Mouse (Mus musculus): ENCODE data around the gene Ccdc153.

The Ccdc153 gene

DNA sequence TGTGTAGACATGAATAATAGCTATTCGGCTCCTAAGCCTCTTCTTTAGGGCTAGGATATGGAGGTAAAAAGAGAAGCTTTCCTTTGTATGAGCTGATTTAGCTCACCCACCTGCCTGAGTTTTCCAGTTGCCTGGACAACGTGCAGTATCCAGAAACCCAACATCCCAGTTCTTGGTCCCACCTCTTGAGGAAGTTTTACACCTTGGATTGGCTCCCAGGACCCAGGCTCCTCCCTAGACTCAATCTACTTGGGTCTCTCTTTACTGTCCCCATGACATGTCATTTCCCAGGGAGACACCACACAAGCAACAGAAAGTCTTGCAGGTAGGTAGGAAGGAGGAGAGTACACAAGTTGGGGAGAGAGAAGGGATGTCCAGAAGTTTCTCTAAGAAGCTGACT, at the start of gene Ccdc153:
Gene Ccdc153, plus strand, starts transcription at position 278 of the 400 bp plus-strand sequence.
- DNase-seq = no peak

DNA sequence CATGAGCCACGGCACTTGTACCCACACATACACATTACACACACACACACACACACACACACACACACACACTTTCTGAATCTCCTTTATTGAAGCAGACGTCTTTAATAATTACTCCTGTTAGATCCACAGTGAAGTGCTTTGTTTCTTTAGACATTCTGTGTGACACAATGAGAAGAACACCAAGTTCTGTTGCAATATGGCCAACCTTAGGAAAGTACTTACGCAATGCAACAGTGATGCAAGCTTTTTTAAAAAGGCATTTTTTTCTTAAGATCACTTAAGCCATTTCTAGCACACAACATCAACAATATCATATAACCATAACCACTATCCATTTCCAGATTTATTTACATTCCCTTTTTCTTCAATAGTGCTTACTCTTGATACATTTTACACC, 49.3 kb upstream of the Ccdc153 start:
- no peak for DNase-seq

GRCm38 (mm10) chr9:44192312-44192711, 48.2 kb upstream of the Ccdc153 start:
- no peak for DNase-seq

DNA sequence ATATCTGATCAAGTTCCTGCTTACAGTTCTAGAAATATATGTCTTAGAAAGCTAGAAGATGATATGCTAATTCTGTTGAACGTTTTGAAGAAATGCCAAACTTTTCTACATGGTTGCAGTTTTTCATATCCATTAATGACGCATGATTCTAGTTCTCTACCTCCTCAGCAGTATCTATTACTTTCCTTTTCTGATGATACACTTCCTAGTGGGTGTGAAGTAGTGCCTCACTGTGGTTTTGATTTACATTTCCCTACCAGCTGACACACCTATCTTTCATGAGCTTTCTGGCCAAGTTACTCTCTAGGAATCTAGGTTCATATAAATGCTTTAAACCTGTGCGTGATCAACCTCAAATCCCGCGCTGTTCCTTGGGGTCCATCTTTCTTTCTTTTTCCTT, 47.7 kb upstream of the Ccdc153 start:
- no peak for DNase-seq

DNA sequence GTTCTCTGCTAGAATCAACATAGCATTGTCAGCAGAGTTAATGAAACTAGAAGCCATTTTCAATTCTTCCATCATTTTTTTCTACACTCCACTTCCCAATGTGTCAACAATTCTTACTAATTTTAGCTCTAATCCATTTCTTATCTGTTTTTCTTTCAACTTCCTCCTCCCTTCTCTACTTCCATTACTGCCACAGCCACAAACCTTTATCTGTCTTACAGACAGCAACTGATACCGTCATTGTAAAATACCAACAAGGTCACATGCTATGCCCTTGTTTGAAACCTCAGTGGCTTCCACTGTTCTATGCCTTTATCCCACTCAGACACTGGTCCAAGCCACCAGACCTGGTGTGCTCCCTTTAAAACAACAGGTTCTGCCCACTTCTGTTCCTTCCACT, 46.5 kb upstream of the Ccdc153 start:
- no peak for DNase-seq

GRCm38 (mm10) chr9:44196354-44196753, 44.1 kb upstream of the Ccdc153 start:
- DNase-seq = no peak

DNA sequence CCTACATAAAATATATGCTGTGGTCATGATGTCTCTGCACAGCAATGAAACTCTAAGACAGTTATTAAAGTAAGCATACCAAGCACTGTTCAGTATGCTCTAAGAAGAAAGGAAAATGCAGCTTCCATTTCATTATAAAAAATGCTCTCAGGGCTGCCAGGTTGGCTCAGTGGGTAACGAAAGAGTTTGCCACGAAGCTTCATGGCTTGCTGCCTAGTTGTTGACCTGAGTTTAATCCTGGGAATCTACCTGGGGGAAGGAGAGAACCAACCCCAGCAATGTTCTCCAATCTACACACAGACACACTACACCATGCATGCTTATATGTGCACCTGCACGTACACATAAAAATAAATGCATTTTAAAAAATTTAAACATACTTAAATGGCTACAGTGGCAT, 41.3 kb upstream of the Ccdc153 start:
- no peak for DNase-seq

DNA sequence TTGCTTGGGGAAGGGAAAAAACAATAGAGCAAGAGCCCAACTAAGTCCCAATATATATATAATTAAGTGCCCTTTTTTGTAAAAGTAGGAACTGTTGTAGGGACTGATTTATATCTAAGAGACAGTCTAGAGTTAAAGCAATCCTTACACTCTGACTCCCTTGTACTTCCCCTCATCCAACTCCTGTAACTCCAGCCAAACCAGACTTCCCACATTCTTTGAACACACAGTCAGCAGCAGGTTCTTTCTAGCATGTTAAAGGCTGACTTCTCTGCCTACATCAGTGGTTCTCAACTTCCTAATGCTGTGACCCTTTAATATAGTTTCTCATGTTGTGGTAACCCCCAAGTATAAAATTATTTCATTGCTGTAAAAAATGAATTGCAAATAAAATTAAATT, 40.9 kb upstream of the Ccdc153 start:
- DNase-seq = no peak

DNA sequence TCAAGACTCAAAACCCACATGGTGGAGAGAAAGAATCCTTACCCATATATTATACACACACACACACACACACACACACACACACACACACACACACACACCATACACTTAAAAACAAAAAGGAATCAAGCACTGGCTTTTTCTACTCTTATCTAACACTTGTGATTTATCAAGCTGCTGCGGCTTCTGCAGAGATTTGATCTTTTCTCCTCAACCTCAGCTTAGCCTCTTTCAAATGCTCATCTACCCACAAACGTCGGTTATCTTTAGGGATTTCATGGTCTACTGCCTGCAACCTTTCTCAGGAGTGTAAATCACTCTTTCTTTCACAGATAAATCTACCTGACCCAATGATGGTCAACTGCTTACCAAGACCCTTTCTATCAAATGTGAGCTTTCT, 40.0 kb upstream of the Ccdc153 start:
- DNase-seq = no peak

- DNase-seq = no peak
Observed at GRCm38 (mm10) chr9:44207840-44208239, 32.6 kb upstream of the Ccdc153 start.

DNA sequence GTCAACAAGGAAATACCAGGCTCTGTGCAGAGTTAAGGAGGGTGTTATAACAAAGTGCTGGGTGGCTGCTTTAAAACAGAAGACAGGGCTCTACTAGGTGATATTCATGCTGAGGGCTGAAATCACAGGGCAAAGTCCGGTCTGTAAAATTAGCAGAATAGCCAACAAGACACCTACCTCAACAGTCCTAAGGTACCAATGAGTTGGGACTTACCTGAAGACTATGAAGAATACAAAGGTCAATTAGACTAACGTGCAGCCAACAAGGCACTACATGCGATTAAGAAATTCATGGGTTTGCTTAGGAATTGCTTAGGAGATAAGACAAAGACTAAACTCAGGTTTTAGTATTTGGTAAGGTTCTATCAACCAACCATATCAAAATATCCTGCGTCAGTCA, 31.1 kb upstream of the Ccdc153 start:
- no peak for DNase-seq

- DNase-seq = no peak
Observed at GRCm38 (mm10) chr9:44212406-44212805, 28.1 kb upstream of the Ccdc153 start.

- DNase-seq = no peak
Observed at GRCm38 (mm10) chr9:44213538-44213937, 26.9 kb upstream of the Ccdc153 start.

- DNase-seq = no peak
Observed at GRCm38 (mm10) chr9:44225993-44226392, 14.5 kb upstream of the Ccdc153 start.

DNA sequence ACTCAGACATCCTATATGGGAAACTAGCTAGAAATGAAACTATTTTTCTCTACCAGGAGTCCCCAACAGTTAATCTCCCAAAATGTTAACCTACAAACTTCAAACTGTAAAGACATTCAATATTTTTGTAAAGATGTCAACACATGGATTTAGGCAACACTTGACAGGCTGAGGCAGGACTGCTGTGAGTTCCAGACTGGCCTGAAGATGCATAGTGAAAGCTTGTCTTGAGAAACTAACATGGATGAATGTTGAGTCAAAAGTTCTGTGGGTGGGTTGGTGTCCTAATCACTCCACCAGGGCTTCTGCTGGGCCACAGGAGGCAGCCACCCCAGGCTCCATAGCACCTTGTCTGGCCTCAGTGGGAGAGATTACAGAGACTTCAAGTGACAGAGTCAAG, 8.9 kb upstream of the Ccdc153 start:
- no peak for DNase-seq

- DNase-seq = no peak
Observed at GRCm38 (mm10) chr9:44233021-44233801, 7.3 kb upstream of the Ccdc153 start.

DNA sequence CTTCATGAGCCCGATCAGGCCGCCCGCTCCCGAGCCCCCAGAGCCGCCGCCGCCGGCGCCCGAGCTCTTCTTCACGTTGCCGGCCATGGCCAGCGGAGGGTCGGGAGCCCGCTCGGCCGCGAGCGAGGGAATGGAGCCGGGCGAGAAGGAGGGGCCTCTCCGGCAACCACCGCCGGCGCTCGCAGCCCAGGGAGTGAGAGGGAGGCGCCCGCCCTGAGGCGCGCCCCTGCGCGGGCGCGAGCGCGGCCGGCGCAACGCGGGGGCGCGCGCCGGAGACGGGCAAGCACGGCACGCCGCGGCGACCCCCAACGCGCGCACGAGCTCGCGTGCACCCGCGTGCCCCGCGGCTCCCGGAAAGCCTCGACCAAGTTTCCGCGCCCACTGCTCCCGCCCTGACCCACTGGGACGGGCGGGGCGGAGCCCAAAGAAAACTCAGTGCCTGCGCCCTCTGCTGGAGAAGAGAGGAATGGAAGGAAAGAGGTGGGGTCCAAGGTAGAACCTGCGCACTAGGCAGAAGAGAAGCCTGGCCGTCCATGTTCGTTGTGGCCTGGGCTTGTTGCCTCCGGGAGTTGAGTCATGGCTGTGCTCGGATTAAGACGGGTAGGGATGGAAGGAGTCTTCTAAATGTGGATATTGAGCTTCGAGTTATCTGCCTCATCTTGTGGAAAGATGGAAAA, 6.5 kb upstream of the Ccdc153 start, which contains the start of gene Cbl:
Gene Cbl, minus strand, starts transcription at position 248 of the 677 bp plus-strand sequence.
- peak; percentile 99 for DNase-seq

DNA sequence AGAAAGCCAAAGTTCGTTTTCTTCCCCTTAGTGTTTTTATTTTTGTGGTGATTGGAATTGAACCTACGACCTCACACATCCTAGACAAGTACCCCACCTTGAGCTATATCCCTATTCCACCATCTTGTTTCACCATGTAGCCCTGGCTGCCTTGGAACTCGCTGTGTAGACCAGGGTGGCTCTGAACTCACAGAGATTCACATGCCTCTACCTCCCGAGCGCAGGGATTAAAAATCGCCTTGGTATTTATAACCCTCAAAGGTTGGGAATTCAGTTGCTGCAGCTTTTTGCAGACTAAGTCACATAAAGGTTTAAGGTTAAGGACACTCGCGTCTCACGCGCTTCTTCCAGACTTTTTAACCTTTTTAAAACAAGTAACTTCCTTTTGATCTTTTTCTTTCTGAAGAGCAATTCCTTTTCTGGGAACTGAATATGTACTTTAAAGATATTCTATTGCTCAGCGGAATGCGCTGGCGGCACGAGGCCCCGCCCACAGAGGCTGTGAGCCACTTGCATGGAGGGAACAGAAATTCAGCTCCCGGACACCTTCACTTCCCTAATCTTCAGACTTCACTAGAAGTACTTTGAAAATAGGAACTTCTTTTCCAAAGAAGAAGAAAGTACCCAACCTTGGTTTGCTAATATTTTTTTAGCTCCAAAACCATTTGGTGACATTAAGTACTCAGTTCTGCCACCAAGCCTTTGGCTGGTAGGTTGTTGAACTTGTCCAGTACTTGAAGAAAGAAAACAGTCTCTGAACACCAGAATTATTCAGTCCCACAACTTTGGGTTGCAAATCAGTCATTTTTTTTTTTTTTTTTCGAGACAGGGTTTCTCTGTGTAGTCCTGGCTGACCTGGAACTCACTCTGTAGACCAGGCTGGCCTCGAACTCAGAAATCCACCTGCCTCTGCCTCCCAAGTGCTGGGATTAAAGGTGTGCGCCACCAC, 5.7 kb upstream of the Ccdc153 start:
- peak; percentile 74 to 80 for DNase-seq

DNA sequence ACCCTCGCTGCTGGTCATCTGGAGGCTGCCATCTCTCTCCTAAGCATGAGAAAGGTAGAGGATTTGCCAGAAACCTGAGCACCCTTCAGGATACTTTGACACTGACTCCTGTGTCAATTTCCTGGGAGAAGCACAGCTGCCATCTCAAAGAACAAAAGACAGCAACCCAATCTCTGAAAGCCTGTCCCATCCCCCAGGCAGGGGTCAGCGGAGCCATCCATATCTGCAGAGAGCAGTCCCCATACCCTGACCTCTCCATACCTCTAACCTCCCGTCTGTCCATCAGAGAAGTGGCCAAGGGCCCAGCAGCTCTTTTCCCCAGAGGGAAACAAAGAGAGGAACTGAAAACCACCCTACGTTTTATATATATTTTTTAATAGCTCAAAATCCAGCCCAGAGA, 3.9 kb upstream of the Ccdc153 start:
- no peak for DNase-seq

GRCm38 (mm10) chr9:44237128-44237527, 3.3 kb upstream of the Ccdc153 start:
- DNase-seq = no peak

- DNase-seq = no peak
Observed at GRCm38 (mm10) chr9:44238501-44239190, 1.8 kb upstream of the Ccdc153 start.

GRCm38 (mm10) chr9:44239447-44239846, 1.0 kb upstream of the Ccdc153 start:
- DNase-seq = peak in 1 of 2 experiments; percentile 65

DNA sequence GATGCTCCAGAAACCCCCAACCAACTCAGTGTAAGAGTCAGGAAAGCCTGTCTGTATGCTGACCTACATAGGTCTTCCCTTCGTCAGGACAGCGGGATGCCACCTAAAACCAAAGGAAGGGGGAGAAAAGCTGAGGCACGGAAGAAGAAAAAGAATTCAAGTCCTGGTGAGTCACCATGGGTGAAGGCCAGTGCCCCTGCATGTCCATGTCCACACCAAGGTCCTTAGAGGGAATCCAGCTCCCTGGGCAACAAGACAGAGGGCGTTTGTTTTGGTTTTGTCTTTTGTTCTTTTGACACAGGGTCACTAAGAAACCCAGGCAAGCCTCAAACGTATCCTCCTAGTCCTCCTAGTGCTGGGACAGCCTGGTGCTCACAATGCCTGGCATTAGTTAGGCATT, 435 bp downstream of the Ccdc153 start:
- DNase-seq = no peak
